Mouse (Mus musculus) embryonic facial prominence, embryonic 11.5 days (tissue): ENCODE data around the gene Sowaha. TPM values are rescaled to one million over a fixed set of nuclear protein-coding genes. Genes with fewer than 3 reads are reported as not detected.

Experiments used
- ATAC-seq: fragments of 200-750 bp; cut with Nextera tagmentation; replicated peaks from 2 replicates; pipeline ENCODE4 v1.8.0; 2017; ENCODE audit warnings: low read depth; ENCODE audit not compliant: insufficient number of reproducible peaks, low FRiP score, low TSS enrichment
- DNase-seq: peaks from one replicate; pipeline ENCODE4 v3.0.0-alpha.2; 2015; ENCODE audit warnings: low spot score
- H3K27ac ChIP-seq: fragments of 300-500 bp; sonication (generic); replicated peaks from 2 replicates; pipeline ENCODE4 v1.5.1; 2014; ENCODE audit warnings: mild to moderate bottlenecking, low read depth, low read length, control low read depth
- H3K27me3 ChIP-seq: fragments of 300-500 bp; sonication (generic); 2 replicates; pipeline ENCODE4 v1.6.1; 2014; ENCODE audit warnings: mild to moderate bottlenecking, low read length, moderate library complexity, mixed read lengths; ENCODE audit not compliant: control insufficient read depth, insufficient read depth
- H3K36me3 ChIP-seq: fragments of 300-500 bp; sonication (generic); replicated peaks from 2 replicates; pipeline ENCODE4 v1.6.1; 2014; ENCODE audit warnings: low read depth, mild to moderate bottlenecking, low read length, moderate library complexity, mixed read lengths; ENCODE audit not compliant: control insufficient read depth, insufficient read depth
- H3K4me1 ChIP-seq: fragments of 300-500 bp; sonication (generic); 2 replicates; pipeline ENCODE4 v1.6.1; 2014; ENCODE audit warnings: low read length, mixed read lengths; ENCODE audit not compliant: control insufficient read depth, insufficient read depth
- H3K4me2 ChIP-seq: fragments of 300-500 bp; sonication (generic); 2 replicates; pipeline ENCODE4 v1.6.1; 2014; ENCODE audit warnings: low read depth, mild to moderate bottlenecking, control low read depth, low read length, moderate library complexity
- H3K4me3 ChIP-seq: fragments of 300-500 bp; sonication (generic); 2 replicates; pipeline ENCODE4 v1.5.1; 2014; ENCODE audit warnings: low read depth, low read length, control low read depth
- H3K9ac ChIP-seq: fragments of 300-500 bp; sonication (generic); replicated peaks from 2 replicates; pipeline ENCODE4 v1.6.1; 2014; ENCODE audit warnings: mild to moderate bottlenecking, control low read depth, low read length
- H3K9me3 ChIP-seq: fragments of 300-500 bp; sonication (generic); replicated peaks from 2 replicates; pipeline ENCODE4 v1.6.1; 2016; ENCODE audit warnings: mild to moderate bottlenecking, low read length, inconsistent platforms, mixed read lengths; ENCODE audit not compliant: control insufficient read depth
- WGBS: fragments of 180-500 bp; shearing (Covaris S2); extraction: QIAGEN DNeasy Blood & Tissue Kit; methylation state at CpG from one replicate; pipeline ENCODE4 v1.1.7; 2014; 5-methylcytosine and 5-hydroxymethylcytosine counted together
- polyA plus RNA-seq: library from polyadenylated mRNA; unstranded; fragments of >200 nt; fragmentation: Nextera tagmentation; extraction: Ambion mirVana; gene quantifications from 2 replicates; pipeline ENCODE4 v1.2.1, GENCODE M21; 2014

Gene Sowaha
- polyA plus RNA-seq, 1 experiment from 2014 or later = 1.5 TPM

- Histone ChIP-seq H3K4me1 (peaks cover 4% of the 10 kb centered on the region; the same call in 1 of the 2 replicates), H3K4me2 (peak overlapping the region; percentile 76), H3K27ac (no peak overlapping the region), H3K27me3 (peaks cover 33% of the 10 kb centered on the region), H3K9ac (peak overlapping the region; percentile 51), H3K4me3 (peak overlapping the region; percentile 41), H3K9me3 (peaks cover 3% of the 10 kb centered on the region; the same call in 1 of the 2 replicates), H3K36me3 (no peaks in the 10 kb centered on the region)
- 6% methylated on average over 76 of the region's 79 CpGs for WGBS
- DNase-seq (no peak), ATAC-seq (no peak)
These were observed 1.5 kb downstream of the Sowaha start for GRCm38 (mm10) chr11:53478383-53479170.

GRCm38 (mm10) chr11:53477833-53478232 is 2.2 kb downstream of the Sowaha start:
- H3K27ac ChIP-seq = no peak overlapping the region
- H3K4me2 ChIP-seq = no peak overlapping the region
- no peak for ATAC-seq
- peaks cover 3% of the 10 kb centered on the region; the same call in 1 of the 2 replicates for H3K9me3 ChIP-seq
- H3K36me3 ChIP-seq = no peaks in the 10 kb centered on the region
- H3K27me3 ChIP-seq = peaks cover 33% of the 10 kb centered on the region
- no peak for DNase-seq
- no peak overlapping the region for H3K4me3 ChIP-seq
- no peak overlapping the region for H3K9ac ChIP-seq
- 23% methylated on average over 7 of the region's 7 CpGs for WGBS
- peaks cover 4% of the 10 kb centered on the region; the same call in 1 of the 2 replicates for H3K4me1 ChIP-seq

DNA sequence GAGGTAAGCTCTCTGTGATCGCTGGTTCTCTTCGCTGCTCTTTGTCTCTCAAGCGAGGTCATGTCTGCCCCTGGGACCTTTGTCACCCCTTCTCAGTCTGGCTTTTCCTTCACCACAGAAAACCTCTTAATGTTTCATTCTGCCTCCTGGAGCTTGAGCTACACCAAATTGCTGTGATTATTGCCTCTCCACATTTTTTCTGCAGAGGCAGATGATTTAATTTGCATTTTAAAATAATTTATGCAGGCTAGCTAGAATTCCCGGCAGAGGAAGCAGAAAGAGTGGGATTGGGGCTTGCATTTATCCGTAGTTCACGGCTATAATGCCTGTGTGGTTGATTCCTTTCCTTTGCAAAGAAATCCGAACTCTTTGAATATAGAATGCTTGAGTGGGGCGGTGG is 4.5 kb downstream of the Sowaha start:
- ATAC-seq (no peak), DNase-seq (no peak)
- no peaks in the 10 kb centered on the region for H3K36me3 ChIP-seq
- no peak overlapping the region for H3K27ac ChIP-seq
- H3K4me1 ChIP-seq = peaks cover 4% of the 10 kb centered on the region; the same call in 1 of the 2 replicates
- WGBS = 25% methylated on average over 8 of the region's 8 CpGs
- H3K4me3 ChIP-seq = no peak overlapping the region
- H3K27me3 ChIP-seq = peaks cover 32% of the 10 kb centered on the region
- peaks cover 3% of the 10 kb centered on the region; the same call in 1 of the 2 replicates for H3K9me3 ChIP-seq
- H3K4me2 ChIP-seq = no peak overlapping the region
- no peak overlapping the region for H3K9ac ChIP-seq

- no peak overlapping the region for H3K4me3 ChIP-seq
- no peaks in the 10 kb centered on the region for H3K9me3 ChIP-seq
- ATAC-seq = no peak
- H3K4me2 ChIP-seq = no peak overlapping the region
- H3K4me1 ChIP-seq = no peaks in the 10 kb centered on the region
- no peak for DNase-seq
- 75% methylated on average over 3 of the region's 3 CpGs for WGBS
- no peaks in the 10 kb centered on the region for H3K36me3 ChIP-seq
- peaks cover 8% of the 10 kb centered on the region for H3K27me3 ChIP-seq
- no peak overlapping the region for H3K9ac ChIP-seq
- no peak overlapping the region for H3K27ac ChIP-seq
These were observed 7.4 kb downstream of the Sowaha start for GRCm38 (mm10) chr11:53472709-53473108.

DNA sequence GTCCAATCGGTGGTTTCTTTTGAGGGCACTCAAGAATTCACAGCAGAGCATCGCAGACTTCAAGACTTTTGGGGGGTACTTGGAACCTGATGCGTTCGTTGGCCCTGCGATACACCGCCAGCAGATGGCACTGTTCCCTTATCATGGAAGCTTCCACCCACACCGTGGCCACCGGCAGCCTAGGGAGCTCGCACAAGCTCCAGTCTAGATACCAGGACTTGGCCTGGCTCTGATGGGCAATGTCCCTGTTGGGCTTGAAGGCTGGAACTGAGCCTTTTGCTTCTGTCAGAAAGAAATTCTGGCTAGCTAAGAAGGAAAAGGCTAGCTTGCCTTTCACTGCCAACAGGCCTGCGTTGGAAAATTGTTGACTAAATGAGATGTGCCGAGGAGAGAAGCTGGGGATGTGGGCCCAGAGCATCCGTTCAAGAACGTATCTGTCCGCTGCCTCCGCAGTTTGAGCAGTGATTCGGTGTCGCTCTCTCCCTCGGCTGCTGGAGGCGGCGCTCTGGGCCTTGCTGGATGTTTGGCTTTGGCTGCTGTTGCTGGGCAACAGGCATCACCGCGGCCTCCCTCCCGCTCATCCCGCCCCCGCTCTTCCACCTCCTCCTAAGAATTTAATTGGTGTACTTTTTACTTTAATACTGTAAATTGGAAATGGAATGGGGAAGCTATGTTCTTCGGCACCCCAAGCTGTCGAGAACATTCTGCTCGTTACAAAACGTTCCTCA is 9.9 kb downstream of the Sowaha start, which contains the start of gene Gm9837:
Gene Gm9837, minus strand, starts transcription at position 512 of the 728 bp plus-strand sequence.
- Histone ChIP-seq H3K4me2 (peak within 1 kb of the TSS; percentile 39), H3K27ac (no peak within 1 kb of the TSS), H3K9me3 (no peaks in the 10 kb centered on the region), H3K9ac (no peak within 1 kb of the TSS), H3K36me3 (no peaks in the 10 kb centered on the region), H3K4me1 (no peaks in the 10 kb centered on the region), H3K4me3 (0 out of 2 replicates have a peak within 1 kb of the TSS, but pooled peaks have one; percentile 7), H3K27me3 (peaks cover 25% of the 10 kb centered on the region)
- 5% methylated on average over 29 of the region's 29 CpGs for WGBS
- DNase-seq (peak; percentile 96), ATAC-seq (peak; percentile 60; the same call in 1 of the 2 replicates)

- no peaks in the 10 kb centered on the region for H3K9me3 ChIP-seq
- DNase-seq (no peak), ATAC-seq (no peak)
- no peak overlapping the region for H3K27ac ChIP-seq
- no peak overlapping the region for H3K9ac ChIP-seq
- H3K36me3 ChIP-seq = no peaks in the 10 kb centered on the region
- H3K4me1 ChIP-seq = no peaks in the 10 kb centered on the region
- peaks cover 32% of the 10 kb centered on the region for H3K27me3 ChIP-seq
- H3K4me3 ChIP-seq = no peak overlapping the region
- no peak overlapping the region for H3K4me2 ChIP-seq
- WGBS = 24% methylated on average over 16 of the region's 16 CpGs
These were observed 10.6 kb downstream of the Sowaha start for GRCm38 (mm10) chr11:53469294-53469967.

GRCm38 (mm10) chr11:53466231-53466971 is 13.7 kb downstream of the Sowaha start:
- ATAC-seq = peak; percentile 19
- H3K4me1 ChIP-seq = peaks cover 7% of the 10 kb centered on the region; the same call in 1 of the 2 replicates
- H3K27me3 ChIP-seq = peaks cover 57% of the 10 kb centered on the region
- H3K4me2 ChIP-seq = peak overlapping the region; percentile 45
- peak; percentile 90 for DNase-seq
- H3K9me3 ChIP-seq = no peaks in the 10 kb centered on the region
- no peaks in the 10 kb centered on the region for H3K36me3 ChIP-seq
- 5% methylated on average over 40 of the region's 40 CpGs for WGBS
- H3K27ac ChIP-seq = no peak overlapping the region
- H3K4me3 ChIP-seq = no peak overlapping the region
- peak overlapping the region; percentile 32; the same call in 1 of the 2 replicates for H3K9ac ChIP-seq
